In genomic region chr3:156560766-156561165, GRCm38 (mm10) we compare ENCODE assay signal across 9 mouse cellular contexts. TPM values are rescaled to one million over a fixed set of nuclear protein-coding genes. Genes with fewer than 3 reads are reported as not detected.
DNase-seq lines count a peak whose midpoint lies in the region; ATAC-seq and TF ChIP-seq lines count a peak whose summit lies in the region.
"Had no signal": no experiment of that assay in that cellular context is flagged by ENCODE, and none has a peak within 500 bp of the region (broad histone marks: within the 10 kb centered on the region; RNA-seq: fewer than 3 reads in every experiment).

No protein-coding gene starts in this region.

- H3K36me3 ChIP-seq in hindbrain, embryonic 16.5 days (ENCODE audit: control insufficient read depth, insufficient read depth, low read length): no peaks in the 10 kb centered on the region

- H3K4me1 ChIP-seq in hindbrain, embryonic 16.5 days (ENCODE audit: control insufficient read depth, insufficient read depth, low read depth, low read length): no peaks in the 10 kb centered on the region

- H3K27ac ChIP-seq in gastrocnemius, adult 2 months: peak overlapping the region; percentile 77
- H3K27ac ChIP-seq in hindbrain, embryonic 16.5 days (ENCODE audit: low read depth, low read length): peak overlapping the region; percentile 94

- H3K9ac ChIP-seq in hindbrain, embryonic 16.5 days (ENCODE audit: low read depth, low read length): peak overlapping the region; percentile 77

- peak; percentile 42 for DNase-seq in WW6 (ENCODE audit: low read depth, low spot score)
- peak; percentile 58 to 81 for DNase-seq in cerebellum, postnatal 4 days (ENCODE audit: low spot score in 2 of 2)
- peak; percentile 72 for DNase-seq in gastrocnemius, adult 2 months
- peak; percentile 88 to 93 for DNase-seq in left cerebral cortex, adult 18-20 months (ENCODE audit: low spot score in 2 of 2)
- peak; percentile 44 for DNase-seq in lung, postnatal 36 days
- DNase-seq in right cerebral cortex, postnatal 10 days (ENCODE audit: low spot score in 2 of 2): peak; percentile 94 to 96
- no peak for DNase-seq in thymus, postnatal 36 days

- no peaks in the 10 kb centered on the region for H3K9me3 ChIP-seq in hindbrain, embryonic 16.5 days (ENCODE audit: control insufficient read depth, low read length)

- no peak for TF ChIP-seq CTCF in gastrocnemius, adult 2 months (IDR thresholded peaks at IDR 0.05)

- intact Hi-C loops in gastrocnemius, adult 2 months (cut with DNase I): no loop called here

- peak; percentile 93 for ATAC-seq in hindbrain, embryonic 16.5 days
- ATAC-seq: Patski had no signal

- peak overlapping the region; percentile 74 for H3K4me3 ChIP-seq in gastrocnemius, adult 2 months
- H3K4me3 ChIP-seq in hindbrain, embryonic 16.5 days (ENCODE audit: low read length): peak overlapping the region; percentile 81

- H3K27me3 ChIP-seq in hindbrain, embryonic 16.5 days (replicated peaks; ENCODE audit: control insufficient read depth, insufficient read depth, low read length): no peaks in the 10 kb centered on the region

- H3K4me2 ChIP-seq in hindbrain, embryonic 16.5 days (ENCODE audit: low read length): peak overlapping the region; percentile 90

- WGBS in hindbrain, embryonic 16.5 days: 0% methylated on average over 27 of the region's 27 CpGs

RNA-seq across cellular contexts. Expression of gene Negr1, which starts 0.8 kb away (rescaled TPM):
- total RNA-seq in gastrocnemius, adult 2 months (2021): under 1 TPM; 0.56 TPM
- polyA plus RNA-seq in hindbrain, embryonic 16.5 days (2015; fragmentation: Nextera tagmentation; extraction: Ambion mirVana): 46.0 and 50.8 TPM in 2 replicates
- total RNA-seq in left cerebral cortex, adult 18-20 months (2021): 100 to 1,000 TPM; 178 to 220 TPM

Comparison
In these comparisons a context has a peak if more than half of its experiments do, and no peak if none do; other contexts are left out.
1. DNase-seq: peak in WW6 (single experiment), cerebellum, postnatal 4 days (2 of 2), gastrocnemius, adult 2 months (single experiment), left cerebral cortex, adult 18-20 months (2 of 2), lung, postnatal 36 days (single experiment) and right cerebral cortex, postnatal 10 days (2 of 2); none in thymus, postnatal 36 days (0 of 2).
2. RNA of gene Negr1, which starts 0.8 kb away (total RNA-seq): 178 to 220 TPM in left cerebral cortex, adult 18-20 months; 0.56 TPM in gastrocnemius, adult 2 months; every median in the first group is over 100 times any median in the second.